Mouse (Mus musculus) testis, postnatal 14 days (tissue): Measurements from ENCODE around the gene Slc30a7.
"Not testable (repeated sequence)": the region's sequence is repeated elsewhere in the genome, so short reads cannot be mapped to it uniquely, and the experiment has no call there.

Experiments used
- DNase-seq: peaks from one replicate; pipeline ENCODE4 v3.0.0; 2021; ENCODE audit warnings: low spot score

Gene Slc30a7

GRCm38 (mm10) chr3:115944376-115944775 is 62.8 kb downstream of the Slc30a7 start:
- DNase-seq, result no peak

- DNase-seq, result no peak
Observed at GRCm38 (mm10) chr3:115941464-115941863, 65.7 kb downstream of the Slc30a7 start.

DNA sequence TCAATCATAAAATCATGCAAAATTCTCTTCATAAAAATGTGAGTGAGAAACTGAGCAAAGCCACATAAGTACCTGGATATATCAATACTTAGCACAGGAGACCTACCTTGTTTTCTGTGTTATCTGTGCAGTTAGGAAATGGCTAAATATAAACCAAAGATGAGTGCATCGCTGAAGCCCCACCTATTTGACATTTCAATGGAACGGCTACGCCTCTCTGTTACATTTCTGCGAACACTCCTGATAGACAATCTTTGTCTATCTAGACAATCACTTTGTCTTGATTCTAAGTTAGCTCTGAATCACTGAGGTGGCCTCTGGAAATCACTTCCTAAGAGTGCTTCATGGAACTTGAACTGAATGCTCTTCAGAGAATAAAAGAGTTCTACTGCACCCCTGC is 66.7 kb downstream of the Slc30a7 start:
- DNase-seq, result no peak

DNA sequence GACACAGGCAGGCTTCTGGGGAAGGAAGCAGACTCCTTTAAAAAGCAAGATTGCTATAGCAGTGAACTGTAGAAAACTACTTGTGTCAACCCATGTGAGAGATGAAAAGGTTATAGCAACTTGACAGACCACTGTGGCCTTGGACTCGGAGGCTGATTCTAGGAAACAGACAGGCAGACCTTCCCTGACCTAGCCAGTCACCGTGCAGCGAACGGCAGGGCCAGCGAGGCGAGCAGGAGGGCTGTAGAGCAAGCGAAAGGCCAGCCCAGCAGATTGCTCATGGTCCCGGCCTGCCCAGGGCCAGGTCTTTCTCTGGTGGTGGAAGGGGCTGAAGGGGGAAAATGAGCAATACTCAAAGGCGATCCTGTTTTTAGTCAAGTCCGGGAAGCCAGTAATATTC is 69.4 kb downstream of the Slc30a7 start:
- DNase-seq, result no peak

DNA sequence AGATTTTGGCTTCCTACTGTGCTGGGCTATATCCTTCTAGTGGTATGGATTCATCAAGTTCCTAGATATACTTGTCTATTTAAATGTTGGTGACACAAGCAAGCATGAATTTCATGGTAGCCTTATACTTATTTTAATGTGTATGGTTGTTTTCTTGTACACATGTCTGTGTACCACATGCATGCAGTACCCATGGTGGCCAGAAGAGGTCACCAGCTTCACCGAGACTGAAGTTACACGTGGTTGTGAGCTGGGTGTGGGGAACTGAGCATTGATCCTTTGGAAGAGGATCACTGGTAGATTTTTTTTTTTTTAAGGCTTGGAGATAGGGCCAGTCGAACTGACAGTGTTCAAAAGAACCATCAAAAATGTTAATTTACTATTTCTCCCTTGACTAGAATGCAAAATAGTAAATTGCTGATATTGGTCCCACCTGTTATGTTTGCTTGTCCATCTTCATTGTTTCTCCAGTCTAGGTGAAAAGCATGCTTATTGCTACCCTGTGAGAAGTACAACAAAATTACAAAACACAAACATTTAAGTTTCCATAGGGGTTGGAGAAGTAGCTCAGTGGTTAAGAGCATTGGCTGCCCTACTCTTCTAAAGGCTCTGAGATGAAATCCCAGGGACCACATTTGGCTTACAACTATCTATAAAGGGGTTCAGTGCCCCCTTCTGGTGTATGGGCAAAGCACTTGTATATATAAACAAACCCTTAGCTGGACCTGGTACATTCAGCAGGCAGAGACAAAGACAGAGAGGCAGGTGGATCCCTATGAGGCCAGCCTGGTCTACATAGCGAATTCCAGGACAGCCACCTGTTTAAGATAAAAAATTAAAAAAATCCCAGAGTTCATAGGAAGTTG is 70.2 kb downstream of the Slc30a7 start:
- DNase-seq, result no peak

- no peak for DNase-seq
Observed at GRCm38 (mm10) chr3:115933293-115934186, 73.7 kb downstream of the Slc30a7 start.

DNA sequence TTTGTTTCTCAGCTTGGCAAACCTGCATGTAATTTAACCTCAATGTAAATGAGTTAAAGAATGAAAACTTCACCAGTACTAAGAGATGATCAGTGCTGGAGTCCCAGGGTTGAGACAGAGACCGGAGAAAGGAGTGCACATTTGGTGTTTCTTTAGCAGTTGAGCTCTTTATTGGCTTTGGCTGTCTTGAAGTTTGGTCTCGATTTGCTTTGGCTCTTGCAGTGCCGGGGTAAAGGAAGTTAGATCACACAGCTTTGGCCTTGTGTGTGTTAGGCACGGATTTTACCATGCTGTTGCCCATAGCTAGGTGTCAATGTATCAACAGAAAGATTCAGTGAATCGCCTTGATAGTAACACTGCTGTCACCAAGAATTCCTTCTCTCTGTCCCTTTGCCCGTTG is 75.5 kb downstream of the Slc30a7 start:
- DNase-seq, result no peak

GRCm38 (mm10) chr3:115926531-115926930 is 80.7 kb downstream of the Slc30a7 start:
- DNase-seq, result no peak

GRCm38 (mm10) chr3:115924401-115925190 is 82.6 kb downstream of the Slc30a7 start:
- DNase-seq, result no peak

DNA sequence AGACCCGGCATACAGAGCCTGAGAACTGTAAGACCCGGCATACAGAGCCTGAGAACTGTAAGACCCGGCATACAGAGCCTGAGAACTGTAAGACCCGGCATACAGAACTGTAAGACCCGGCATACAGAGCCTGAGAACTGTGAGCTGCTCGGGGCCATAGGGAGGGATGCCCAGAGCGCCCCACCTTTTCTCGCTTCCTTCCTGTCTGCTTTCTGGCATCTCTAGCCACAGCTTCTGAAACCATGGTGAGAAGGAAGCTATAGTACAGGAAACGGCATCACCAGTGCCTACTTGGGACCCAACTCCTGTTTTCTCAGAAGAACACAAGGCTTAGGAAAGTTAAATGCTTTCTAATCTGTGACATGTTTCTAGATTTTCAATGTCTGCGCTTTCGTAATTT is 99.8 kb downstream of the Slc30a7 start:
- DNase-seq, result not testable (repeated sequence)

DNA sequence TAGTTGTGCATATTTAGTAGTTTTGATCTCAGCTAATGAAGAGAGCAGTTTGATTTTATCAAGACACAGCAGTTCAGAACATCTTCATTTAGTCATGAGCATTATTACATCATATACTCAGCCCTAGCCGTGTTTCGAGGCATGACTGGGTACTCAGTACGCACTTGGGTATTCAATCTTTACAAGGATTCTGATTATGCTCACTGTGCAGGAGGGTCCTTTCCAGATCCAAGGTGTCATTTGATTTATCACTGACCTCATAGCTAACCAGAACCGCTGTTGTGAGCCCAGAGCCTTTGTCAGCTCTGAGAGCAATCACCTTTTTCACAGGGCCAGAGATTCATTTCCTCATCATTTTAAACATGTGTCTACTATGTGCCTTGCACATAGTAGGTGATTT is 101.6 kb downstream of the Slc30a7 start:
- DNase-seq, result no peak

DNA sequence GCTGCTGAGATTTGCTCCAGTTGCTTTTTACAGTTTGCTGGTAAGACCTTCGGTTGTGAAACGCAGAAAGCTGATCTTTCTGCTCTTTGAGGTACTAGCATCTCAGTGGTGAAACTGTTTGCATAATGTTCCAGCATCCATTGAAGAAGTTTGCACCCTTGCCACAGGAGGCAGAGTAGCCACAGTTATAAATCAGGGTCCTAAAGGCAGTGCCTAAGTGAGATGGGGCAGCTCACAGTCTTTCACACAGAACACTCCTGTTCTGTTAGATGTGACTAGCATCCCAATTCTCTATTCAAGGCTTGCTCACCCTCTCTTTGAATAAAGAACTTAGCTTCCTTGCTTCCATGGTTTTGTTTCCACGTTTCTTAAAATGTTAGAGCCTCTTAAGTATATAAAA is 102.1 kb downstream of the Slc30a7 start:
- no peak for DNase-seq

GRCm38 (mm10) chr3:115902301-115902956 is 104.8 kb downstream of the Slc30a7 start:
- DNase-seq, result no peak

DNA sequence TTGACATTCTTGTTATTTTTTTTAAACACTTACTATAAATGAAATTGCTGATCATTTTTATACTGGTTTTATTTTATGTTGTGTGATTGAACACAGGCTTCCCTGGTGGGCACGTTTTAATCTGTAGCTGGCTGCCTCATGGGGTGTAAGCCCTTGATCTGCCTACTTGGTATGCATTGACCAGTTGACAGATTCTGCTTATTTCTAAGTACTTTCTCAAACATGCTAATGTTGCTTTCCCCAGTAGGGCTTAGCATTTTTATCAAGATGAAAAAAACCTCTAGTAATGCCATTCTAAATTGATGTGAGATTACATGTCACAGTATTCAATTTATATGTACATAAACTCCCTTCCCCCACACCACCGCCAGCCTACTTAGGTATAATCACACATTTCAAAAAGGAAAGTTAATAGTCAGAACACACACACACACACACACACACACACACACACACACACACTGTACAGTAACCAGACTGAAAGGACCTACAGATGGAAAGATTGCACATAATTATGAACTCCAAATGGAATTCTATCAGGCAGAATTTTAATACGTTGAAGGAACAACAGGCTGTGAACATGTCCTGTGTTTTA is 108.8 kb downstream of the Slc30a7 start:
- DNase-seq, result no peak

DNA sequence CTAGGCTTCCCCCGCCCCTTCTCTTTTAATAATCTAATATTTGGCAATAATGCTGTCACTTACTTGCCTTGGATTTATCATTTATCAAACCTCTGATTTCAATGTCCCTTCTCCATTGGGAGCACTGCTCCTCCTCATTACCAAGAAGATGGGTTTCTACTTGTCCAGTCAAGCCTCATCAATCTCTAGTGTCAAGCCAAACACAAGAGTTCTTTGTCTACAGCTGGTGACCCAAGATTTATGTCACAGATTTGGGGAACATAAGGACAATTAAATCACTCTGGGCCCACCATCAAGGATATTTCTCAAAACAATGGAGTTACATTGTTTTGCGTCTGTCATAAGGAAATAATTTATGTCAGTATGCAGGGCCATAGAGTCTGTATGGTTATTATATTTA is 114.0 kb downstream of the Slc30a7 start:
- DNase-seq, result no peak

DNA sequence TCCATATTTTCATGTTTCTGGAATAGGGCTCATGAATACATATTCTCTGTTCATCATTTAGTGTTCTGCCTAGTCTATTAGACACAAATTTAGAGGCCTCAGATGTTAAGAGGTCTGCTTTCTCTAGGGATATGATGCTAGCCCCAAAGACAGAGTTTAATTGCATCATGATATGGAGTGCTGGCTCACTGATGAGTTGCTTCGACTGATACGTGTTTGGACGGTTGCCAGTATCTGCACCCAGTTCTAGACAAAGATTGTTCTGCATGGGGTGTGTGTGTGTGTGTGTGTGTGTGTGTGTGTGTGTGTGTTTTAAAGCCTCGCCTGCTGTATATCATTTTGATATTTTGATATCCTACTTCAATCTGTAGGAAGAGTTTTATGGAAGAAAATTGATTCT is 114.9 kb downstream of the Slc30a7 start:
- no peak for DNase-seq
